Mouse (Mus musculus) heart, adult 11 months (tissue): Measurements from ENCODE around the gene Zc3hav1l.

Source experiments
- DNase-seq: peaks from one replicate; pipeline ENCODE4 v3.0.0; 2022

Zc3hav1l gene

GRCm38 (mm10) chr6:38298761-38299401, at the start of gene Zc3hav1l:
Gene Zc3hav1l (minus strand): TSS chr6:38299259.
- peak; percentile 98 for DNase-seq

- DNase-seq = no peak
Measured at GRCm38 (mm10) chr6:38347875-38348274, 48.8 kb upstream of the Zc3hav1l start.

DNA sequence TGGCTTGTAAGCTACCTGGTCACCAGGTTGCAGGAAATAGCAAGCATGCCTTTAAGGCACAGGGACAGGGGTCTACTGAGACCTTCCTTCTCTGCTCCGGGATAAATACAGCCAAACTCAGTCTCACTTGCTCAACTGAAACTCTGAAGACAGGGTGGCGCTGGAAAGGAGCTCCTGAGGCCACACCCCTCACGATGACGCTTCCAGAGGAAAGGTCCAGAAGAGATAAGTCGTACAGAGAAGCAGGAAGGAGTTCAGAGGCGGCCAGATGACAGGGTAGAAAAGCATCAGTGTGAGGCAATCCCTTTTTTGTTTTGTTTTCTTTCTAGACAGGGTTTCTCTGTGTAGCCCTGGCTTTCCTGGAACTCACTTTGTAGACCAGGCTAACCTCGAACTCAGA, 46.7 kb upstream of the Zc3hav1l start:
- DNase-seq = peak; percentile 98

GRCm38 (mm10) chr6:38344006-38344670, 45.1 kb upstream of the Zc3hav1l start:
- DNase-seq = no peak

DNA sequence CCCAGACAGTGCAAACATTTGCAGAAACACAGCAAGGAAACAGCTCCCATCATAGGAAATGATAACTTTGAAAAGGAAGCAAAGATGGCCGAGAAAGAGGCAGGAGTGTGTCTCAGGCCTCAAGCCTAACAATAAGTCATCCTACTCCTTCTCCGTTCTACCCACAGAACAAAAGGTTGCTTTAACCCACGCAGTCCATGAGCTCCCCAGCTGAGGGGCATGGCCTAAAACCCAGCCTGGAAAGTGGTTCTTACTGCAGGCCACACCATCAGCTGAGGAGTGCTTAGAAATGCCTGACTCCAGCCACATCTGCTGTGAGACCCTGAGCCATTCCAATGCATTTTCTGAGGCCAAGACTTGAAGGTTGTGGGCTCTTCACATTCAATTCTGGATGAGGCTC, 44.5 kb upstream of the Zc3hav1l start:
- DNase-seq = peak; percentile 85

DNA sequence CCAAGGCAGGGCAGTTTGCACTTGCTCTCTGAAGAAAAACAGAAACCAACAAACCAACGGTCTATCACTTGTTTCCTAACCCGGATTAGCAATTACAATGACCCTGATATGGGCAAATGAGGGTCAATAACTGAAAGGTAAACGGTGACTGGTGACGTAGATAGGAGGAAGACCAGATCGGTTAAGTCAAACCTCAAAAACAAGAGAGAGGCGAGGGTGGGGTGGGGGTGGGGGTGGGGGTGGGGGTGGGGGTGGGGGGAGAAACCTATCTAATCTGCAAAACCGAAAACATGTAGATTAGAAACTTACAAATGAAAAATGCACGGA, 43.6 kb upstream of the Zc3hav1l start:
- peak; percentile 59 for DNase-seq

DNA sequence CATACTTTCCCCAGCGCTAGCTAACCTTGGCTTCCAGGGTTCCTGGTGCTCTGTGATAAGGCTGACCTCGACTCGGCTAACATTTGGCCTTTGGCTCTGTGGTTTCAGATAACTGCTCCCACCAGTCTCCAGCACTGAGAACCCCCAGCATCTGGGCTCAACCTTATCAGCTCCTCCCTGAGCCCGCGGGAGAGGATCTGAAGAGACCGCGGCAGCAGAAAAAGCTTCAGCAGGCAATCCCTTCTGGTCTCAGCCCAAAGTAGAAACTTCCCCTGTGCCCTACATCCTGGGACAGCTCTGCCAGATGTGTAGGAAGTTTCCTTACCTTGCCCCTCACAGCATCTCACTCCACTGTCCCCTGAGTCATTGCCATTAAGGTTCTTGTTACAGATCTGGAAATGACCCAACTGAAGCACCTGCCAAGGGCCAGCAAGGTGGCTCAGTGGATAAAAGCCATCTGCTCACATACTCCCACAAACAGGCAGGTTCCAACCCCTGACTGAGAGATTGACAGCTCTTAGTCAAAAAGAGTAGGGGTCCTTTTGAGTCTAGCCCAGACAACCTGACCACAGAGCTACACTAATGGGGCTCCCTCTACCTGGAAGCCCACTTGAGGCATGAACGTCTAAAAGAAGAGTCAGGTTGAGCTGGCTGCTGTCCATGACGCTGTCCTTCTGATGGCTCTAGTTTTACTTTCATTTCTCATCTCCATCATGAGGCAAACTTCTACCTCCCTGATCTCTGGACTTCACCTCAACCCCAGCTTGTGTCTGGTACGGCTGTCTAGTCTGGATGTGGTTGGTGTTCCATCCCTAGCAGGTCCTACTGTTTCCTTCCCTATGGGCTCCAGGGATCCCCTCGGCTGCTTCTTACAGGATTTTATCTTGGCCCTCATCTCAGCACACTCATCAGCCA, 42.9 kb upstream of the Zc3hav1l start:
- DNase-seq = no peak

DNA sequence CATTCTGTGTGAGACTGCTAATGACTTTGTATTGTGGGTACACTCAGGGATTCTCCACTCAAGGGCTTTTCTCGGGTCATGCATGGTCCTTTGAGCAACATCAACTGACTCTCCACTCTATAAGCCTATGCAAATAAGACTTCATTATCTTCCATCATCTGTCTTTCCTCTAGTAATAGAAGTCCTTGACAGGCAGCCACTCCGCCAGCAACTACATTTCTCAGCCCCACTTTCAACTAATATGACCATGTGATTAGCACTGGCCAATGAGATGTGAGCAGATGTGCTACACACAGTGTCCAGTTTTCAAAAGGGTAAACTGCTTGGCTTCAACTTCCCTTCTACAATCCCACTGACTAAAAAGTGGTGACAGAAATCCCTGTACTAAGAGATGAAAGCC, 40.0 kb upstream of the Zc3hav1l start:
- DNase-seq = no peak

DNA sequence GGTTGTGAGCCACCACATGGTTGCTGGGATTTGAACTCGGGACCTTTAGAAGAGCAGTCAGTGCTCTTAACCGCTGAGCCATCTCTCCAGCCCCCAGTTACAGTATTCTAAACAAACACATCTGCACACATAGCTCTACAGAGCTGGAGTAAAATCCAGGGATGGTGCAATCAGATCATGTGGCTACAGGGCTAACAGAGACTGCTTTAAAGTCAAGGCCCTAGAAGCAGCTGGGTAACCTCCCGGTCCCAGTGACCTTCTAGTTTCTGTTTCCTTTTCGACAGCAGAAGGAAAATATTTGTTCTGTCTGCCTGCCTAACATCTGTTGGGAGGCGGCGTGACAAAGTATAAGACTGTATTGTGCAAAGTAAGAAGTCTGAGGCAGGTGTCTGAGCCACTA, 38.9 kb upstream of the Zc3hav1l start:
- peak; percentile 97 for DNase-seq

- DNase-seq = no peak
Measured at GRCm38 (mm10) chr6:38337166-38337705, 38.2 kb upstream of the Zc3hav1l start.

DNA sequence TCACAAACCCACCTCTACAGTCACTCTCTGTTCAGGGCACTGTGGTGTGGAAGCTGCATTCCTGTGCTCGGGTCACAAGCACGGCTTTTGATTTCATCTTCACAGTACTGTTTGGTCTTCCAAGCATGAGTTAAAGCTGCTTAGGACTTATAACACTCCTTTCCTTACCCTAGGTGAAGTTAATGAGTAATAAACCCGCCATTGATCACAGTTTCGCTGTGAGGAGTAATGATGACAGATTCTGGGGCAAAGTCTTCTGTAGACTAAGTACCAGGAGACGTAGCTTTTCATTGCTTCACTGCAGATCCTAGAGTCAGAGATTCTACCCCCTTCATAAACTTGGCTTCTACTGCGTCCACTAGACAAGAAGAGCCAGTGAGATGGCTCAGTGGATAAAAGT, 36.2 kb upstream of the Zc3hav1l start:
- DNase-seq = no peak

DNA sequence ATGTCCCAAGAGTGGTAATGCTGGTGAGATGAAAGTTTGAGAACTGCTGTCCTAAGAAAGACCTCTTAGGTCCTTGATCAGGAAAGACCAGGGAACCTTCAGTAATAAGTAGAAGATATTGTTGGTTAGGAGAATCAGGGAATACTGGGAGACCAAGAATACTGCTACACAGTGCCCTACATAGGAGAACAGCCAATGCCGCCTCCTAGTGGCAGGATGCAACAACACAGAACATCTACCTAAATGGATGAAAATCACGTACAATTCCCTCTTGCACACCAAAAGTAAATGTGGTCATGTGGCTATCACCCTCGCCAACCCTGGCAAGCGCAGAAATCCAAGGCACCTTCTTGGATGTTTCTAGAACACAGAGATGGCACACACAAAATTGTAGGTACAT, 27.5 kb upstream of the Zc3hav1l start:
- DNase-seq = no peak

GRCm38 (mm10) chr6:38320621-38321020, 21.6 kb upstream of the Zc3hav1l start:
- DNase-seq = no peak

DNA sequence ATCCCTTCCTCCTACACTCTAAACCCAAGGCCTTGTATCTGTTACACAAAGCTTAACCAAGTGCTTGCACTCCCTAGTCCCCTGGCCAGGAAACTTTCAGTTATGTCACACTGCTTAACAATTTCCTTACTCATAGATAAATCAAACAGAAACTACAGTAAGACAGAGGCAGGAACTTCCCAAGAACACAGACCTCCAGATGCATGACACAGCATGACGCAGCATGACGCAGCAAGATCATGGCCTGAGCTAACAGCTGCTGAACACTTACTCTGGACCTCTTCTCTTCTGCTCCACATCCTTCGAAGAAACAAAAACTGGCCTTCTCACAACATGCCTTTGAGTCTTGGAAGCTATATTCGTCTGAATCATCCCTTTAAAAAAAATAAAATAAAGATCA, 17.0 kb upstream of the Zc3hav1l start:
- no peak for DNase-seq

GRCm38 (mm10) chr6:38309741-38310140, 10.7 kb upstream of the Zc3hav1l start:
- DNase-seq = no peak

DNA sequence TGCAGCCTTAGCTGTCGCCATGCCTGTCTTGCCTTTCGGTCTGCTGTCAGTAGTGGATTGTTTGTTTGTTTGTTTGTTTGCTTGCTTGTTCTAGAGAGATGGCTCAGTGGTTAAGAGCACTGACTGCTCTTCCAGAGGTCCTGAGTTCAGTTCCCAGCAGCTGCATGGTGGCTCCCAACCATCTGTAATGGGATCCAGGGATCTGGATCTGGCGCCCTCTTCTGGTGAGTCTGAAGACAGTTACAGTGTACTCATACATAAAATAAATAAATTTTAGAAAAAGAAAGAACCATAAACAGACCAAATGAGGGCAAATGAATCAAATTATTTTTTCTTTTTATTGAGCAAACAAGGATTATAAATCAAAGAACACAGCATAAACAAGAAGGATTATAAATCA, 5.9 kb upstream of the Zc3hav1l start:
- no peak for DNase-seq

GRCm38 (mm10) chr6:38298246-38298635, 818 bp downstream of the Zc3hav1l start:
- no peak for DNase-seq

DNA sequence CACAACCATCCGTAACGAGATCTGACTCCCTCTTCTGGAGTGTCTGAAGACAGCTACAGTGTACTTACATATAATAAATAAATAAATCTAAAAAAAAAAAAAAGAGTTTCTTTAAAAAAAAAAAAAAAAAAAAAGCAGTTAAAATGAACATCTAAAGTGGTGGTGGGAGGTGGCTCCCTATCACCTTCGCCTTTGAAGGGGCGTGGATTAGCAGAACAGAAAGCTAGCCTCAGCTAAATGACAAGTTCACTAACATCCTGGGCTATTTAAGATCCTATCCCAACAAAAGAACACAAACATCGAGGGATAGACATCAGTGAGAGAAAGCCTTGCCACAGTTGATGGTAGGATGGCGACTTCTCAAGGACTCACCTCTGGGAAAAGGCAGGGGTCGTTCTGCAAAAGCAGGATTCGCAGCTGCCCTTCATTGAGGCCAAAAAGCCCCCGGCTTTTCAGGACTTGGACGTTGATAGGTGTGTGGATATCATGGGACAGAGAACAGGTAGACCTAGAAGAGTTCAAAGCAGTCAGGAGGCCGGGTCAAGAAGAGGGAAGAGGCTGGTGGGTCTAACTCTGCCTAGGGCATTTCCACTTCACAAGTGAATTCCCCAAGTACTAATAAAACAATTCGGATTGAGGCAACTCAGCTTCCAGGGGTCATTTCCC, 1.3 kb downstream of the Zc3hav1l start:
- no peak for DNase-seq

DNA sequence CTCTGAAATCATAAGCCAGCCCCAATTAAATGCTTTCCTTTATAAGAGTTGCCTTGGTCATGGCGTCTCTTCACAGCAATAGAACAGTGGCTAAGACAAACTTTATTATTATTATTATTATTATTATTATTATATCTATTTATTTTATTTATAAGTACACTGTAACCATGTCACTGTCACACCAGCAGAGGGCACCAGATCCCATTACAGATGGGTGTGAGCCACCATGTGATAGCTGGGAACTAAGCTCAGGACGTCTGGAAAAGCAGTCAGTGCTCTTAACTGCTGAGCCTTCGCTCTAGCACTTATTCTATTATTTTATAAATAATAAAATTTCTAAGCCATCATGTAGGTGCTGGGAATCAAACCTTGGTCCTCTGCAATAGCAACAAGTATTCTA, 5.4 kb downstream of the Zc3hav1l start:
- DNase-seq = no peak

DNA sequence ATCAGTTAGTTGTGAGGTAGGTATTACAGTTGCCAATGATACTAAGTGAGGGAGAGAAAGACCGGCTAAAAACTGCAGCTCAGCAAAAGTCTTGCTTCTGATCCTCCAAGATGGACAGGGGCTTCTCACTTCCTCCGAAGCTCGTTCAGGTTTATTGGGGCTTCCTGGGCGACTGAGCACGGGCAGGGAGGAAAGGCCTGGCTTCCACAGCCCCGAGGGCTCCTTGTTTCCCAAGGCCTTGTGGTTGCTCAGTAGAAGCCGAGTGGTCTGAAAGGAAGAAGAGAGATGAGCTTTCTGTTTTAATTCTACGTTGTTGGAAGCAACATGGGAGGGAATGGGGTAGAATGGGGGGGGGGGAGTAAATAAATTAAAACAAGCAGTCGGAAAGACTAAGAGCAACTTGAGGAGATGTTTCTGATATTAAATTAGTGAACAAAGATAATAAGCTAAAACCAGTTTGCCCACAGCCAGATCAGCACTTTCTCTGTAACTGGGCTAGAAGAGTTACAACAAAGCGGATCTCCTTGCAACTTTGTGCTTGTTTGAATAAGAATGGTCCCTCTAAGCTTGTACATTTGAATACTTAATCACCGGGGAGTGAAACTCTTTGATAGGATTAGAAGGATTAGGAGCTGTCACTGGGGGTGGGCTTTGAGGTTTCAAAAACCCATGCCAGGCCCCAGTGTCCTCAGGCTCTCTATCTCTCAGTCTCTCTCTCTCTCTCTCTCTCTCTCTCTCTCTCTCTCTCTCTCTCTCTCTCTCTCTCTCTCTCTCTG, 6.0 kb downstream of the Zc3hav1l start:
- no peak for DNase-seq

GRCm38 (mm10) chr6:38284422-38284821, 14.6 kb downstream of the Zc3hav1l start:
- DNase-seq = peak; percentile 90

DNA sequence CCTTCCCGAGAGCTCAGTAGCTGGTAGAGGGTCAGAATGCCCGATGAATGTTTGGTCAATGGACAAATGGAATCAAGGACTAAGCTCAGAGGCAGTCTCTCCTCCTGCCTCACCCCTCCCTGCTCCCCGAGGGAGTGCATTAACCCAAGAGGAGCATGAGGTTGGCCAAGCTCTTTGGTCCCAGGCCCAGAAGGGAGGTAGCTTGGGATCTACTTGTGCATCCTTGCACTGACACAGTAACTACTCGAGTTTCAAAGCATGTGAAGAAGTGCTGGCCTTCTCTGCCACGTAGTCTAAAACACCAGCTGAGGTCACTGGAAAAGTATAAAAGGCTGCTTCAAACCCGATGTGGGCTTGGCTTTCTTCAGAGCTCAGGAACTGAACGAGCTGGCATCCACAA, 34.6 kb downstream of the Zc3hav1l start:
- no peak for DNase-seq
